Comparison of ENCODE assay signal across 8 mouse cellular contexts in genomic region chr8:90347581-90348177, GRCm38 (mm10). TPM values are rescaled to one million over a fixed set of nuclear protein-coding genes. Genes with fewer than 3 reads are reported as not detected.
DNase-seq lines count a peak whose midpoint lies in the region; ATAC-seq and TF ChIP-seq lines count a peak whose summit lies in the region.

No protein-coding gene starts in this region.

- peak; percentile 59 for ATAC-seq in hindbrain, embryonic 16.5 days
- ATAC-seq in liver, postnatal 0 days, result peak; percentile 41

- no peak overlapping the region for H3K27ac ChIP-seq in spleen, adult 2 months (ENCODE audit: insufficient read depth, low read length)
- H3K27ac ChIP-seq in hindbrain, embryonic 16.5 days (ENCODE audit: low read depth, low read length), result peak overlapping the region; percentile 90
- no peak overlapping the region for H3K27ac ChIP-seq in liver, postnatal 0 days (ENCODE audit: low read depth)

- H3K4me2 ChIP-seq in hindbrain, embryonic 16.5 days (ENCODE audit: low read length), result peak overlapping the region; percentile 66
- H3K4me2 ChIP-seq in liver, postnatal 0 days (ENCODE audit: low read depth, low read length), result peak overlapping the region; percentile 78

- peak overlapping the region; percentile 89 for H3K9ac ChIP-seq in hindbrain, embryonic 16.5 days (ENCODE audit: low read depth, low read length)
- H3K9ac ChIP-seq in liver, postnatal 0 days (replicated peaks), result no peak overlapping the region; the same call in 1 of the 2 replicates

- TF ChIP-seq EP300 in liver, postnatal 0 days (IDR thresholded peaks at IDR 0.05; ENCODE audit: low read depth), result no peak

- WGBS in spleen, adult 2 months, result 3% methylated on average over 62 of the region's 66 CpGs
- 0% methylated on average over 29 of the region's 66 CpGs for WGBS in hindbrain, embryonic 16.5 days
- WGBS in liver, postnatal 0 days (ENCODE audit: insufficient replicate concordance), result 5% methylated on average over 51 of the region's 66 CpGs

- no peaks in the 10 kb centered on the region for H3K4me1 ChIP-seq in spleen, adult 2 months (ENCODE audit: control insufficient read depth, insufficient read depth, insufficient read length)
- H3K4me1 ChIP-seq in hindbrain, embryonic 16.5 days (ENCODE audit: control insufficient read depth, insufficient read depth, low read depth, low read length), result peaks cover 15% of the 10 kb centered on the region
- 0 out of 2 replicates have a peak, but pooled peaks cover 3% of the 10 kb centered on the region for H3K4me1 ChIP-seq in liver, postnatal 0 days (ENCODE audit: insufficient read depth)

- H3K4me3 ChIP-seq in spleen, adult 2 months (ENCODE audit: extremely low read depth, insufficient read depth, insufficient read length), result 0 out of 2 replicates have a peak overlapping the region, but pooled peaks have one; percentile 1
- H3K4me3 ChIP-seq in hindbrain, embryonic 16.5 days (ENCODE audit: low read length), result peak overlapping the region; percentile 78
- peak overlapping the region; percentile 48 for H3K4me3 ChIP-seq in liver, postnatal 0 days (ENCODE audit: low read depth, low read length)

- no peaks in the 10 kb centered on the region for H3K36me3 ChIP-seq in spleen, adult 2 months (ENCODE audit: control insufficient read depth, insufficient read depth, low read length)
- no peaks in the 10 kb centered on the region for H3K36me3 ChIP-seq in hindbrain, embryonic 16.5 days (ENCODE audit: control insufficient read depth, insufficient read depth, low read length)
- no peaks in the 10 kb centered on the region for H3K36me3 ChIP-seq in liver, postnatal 0 days (replicated peaks; ENCODE audit: insufficient read depth, low read length)

- peaks cover 10% of the 10 kb centered on the region for H3K27me3 ChIP-seq in spleen, adult 2 months (ENCODE audit: control insufficient read depth, insufficient read depth, low read length)
- no peaks in the 10 kb centered on the region for H3K27me3 ChIP-seq in hindbrain, embryonic 16.5 days (replicated peaks; ENCODE audit: control insufficient read depth, insufficient read depth, low read length)
- peaks cover 25% of the 10 kb centered on the region for H3K27me3 ChIP-seq in liver, postnatal 0 days (ENCODE audit: insufficient read depth, low read length)

- DNase-seq in adrenal gland, postnatal 10 days, result peak; percentile 22
- no peak for DNase-seq in adrenal gland, postnatal 14 days
- no peak for DNase-seq in spleen, adult 2 months (ENCODE audit: low read depth in 1 of 2, low spot score in 2 of 2)
- no peak for DNase-seq in spleen, adult 18-20 months
- peak; percentile 17 for DNase-seq in liver, postnatal 0 days
- DNase-seq in right cerebral cortex, postnatal 25 days, result peak; percentile 37
- DNase-seq in frontal cortex, postnatal 14 days (ENCODE audit: low spot score in 2 of 2), result no peak

- H3K9me3 ChIP-seq in hindbrain, embryonic 16.5 days (ENCODE audit: control insufficient read depth, low read length), result no peaks in the 10 kb centered on the region
- no peaks in the 10 kb centered on the region for H3K9me3 ChIP-seq in liver, postnatal 0 days (ENCODE audit: low read length)

- TF ChIP-seq CTCF in spleen, adult 2 months (IDR thresholded peaks at IDR 0.05; ENCODE audit: extremely low read depth, insufficient read depth, insufficient read length, insufficient replicate concordance), result no peak
- no peak for TF ChIP-seq CTCF in liver, postnatal 0 days (IDR thresholded peaks at IDR 0.05; ENCODE audit: low read depth)

- TF ChIP-seq POLR2A in spleen, adult 2 months (IDR thresholded peaks at IDR 0.05; ENCODE audit: low read depth, low read length), result no peak

RNA-seq across cellular contexts. Expression of gene Tox3, which starts 0.5 kb away (rescaled TPM):
- total RNA-seq in adrenal gland, postnatal 10 days (2021), result 1 to 10 TPM; 3.9 to 5.1 TPM
- 3.6 and 5.4 TPM in 2 replicates for total RNA-seq in adrenal gland, postnatal 14 days (2021)
- 0.08 and 0.35 TPM in 2 replicates for polyA plus RNA-seq in spleen, adult 2 months (2012; rRNA removed)
- polyA plus RNA-seq in hindbrain, embryonic 16.5 days (2015; fragmentation: Nextera tagmentation; extraction: Ambion mirVana), result 11.2 and 12.8 TPM in 2 replicates
- 0.06 and 0.09 TPM in 2 replicates for polyA plus RNA-seq in liver, postnatal 0 days (2015; fragmentation: Nextera tagmentation; extraction: Ambion mirVana)

Comparison
In these comparisons a context has a peak if more than half of its experiments do, and no peak if none do; other contexts are left out.
1. DNase-seq: peak in adrenal gland, postnatal 10 days (single experiment), liver, postnatal 0 days (single experiment) and right cerebral cortex, postnatal 25 days (single experiment); none in adrenal gland, postnatal 14 days (single experiment), spleen, adult 2 months (0 of 2), spleen, adult 18-20 months (0 of 2) and frontal cortex, postnatal 14 days (0 of 2).
2. H3K4me3 ChIP-seq: peak in every context shown above with its lines; median percentile 78 in hindbrain, embryonic 16.5 days; 48 in liver, postnatal 0 days; 1 in spleen, adult 2 months.